Mouse (Mus musculus) brain, adult 10 weeks (tissue): ENCODE measurements around the gene Vmn2r1. TPM values are rescaled to one million over a fixed set of nuclear protein-coding genes. Genes with fewer than 3 reads are reported as not detected.

Source experiments
- polyA plus RNA-seq: library from polyadenylated mRNA; stranded (reverse); fragments of 350-450 nt; fragmentation: Illumina TruSeq; extraction: RNeasy Lipid Tissue Mini Kit (QIAGEN cat#74804); gene quantifications from one replicate; pipeline ENCODE4 v1.2.3, GENCODE M21; 2015; ENCODE audit warnings: low read depth, low replicate concordance

Gene Vmn2r1
- polyA plus RNA-seq: 0.25 TPM

DNA sequence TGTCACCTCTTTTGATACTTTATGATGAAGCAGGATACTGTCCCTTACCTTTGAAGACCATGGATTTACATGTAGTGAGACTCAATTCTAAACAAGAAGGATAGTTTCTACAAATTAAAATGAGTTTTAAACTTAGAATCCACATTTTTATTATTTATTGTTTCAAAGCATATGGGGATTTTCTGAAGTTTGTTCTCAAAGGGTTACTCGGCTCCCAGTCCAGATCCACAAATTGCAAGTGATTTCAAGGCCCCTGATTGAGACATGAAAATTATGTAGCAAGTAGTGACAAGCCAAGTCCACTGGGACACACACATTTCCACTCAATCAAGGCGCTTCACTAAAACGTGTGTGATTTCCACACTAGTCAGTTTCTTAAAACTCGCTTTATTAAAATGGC lies at the start of gene Vmn2r1:
TSS of gene Vmn2r1 (plus strand) at position 301 of the 400 bp plus-strand sequence.

DNA sequence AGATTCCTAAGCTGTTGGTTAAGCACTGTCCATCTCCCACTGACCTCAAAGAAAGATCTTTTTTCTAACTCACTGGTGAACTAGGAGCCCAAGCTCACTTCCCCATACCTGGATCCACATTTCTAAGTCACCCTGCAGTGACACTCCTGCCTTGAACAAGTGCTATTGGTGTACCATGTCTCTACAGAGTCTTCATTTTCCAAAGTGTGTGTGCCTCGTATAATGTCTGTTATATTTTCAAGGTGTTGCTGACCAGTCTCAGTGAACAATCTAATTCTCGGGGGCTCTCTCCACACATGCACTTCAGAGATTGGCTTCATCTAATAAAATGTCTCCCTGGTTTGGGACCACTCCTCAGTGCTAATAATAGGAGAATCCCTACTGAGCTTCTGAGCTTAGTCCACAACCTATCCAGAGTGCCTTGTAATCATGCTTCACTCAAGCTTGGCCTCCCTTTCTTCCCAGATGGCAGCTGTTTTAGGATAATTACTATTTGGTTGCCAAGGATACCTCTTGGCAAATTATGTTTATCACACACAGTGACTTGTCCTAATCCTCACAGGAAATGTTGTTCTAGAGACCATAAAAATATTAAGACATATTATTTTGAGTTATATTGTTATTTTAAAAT lies 60.6 kb downstream of the Vmn2r1 start, which contains the start of gene Vmn2r2:
TSS of gene Vmn2r2 (minus strand) at position 51 of the 631 bp plus-strand sequence.

Other genes with a start within 250 kb of the Vmn2r1 start
- 8.3 TPM for gene Plch1, start 182.1 kb upstream of the Vmn2r1 start, polyA plus RNA-seq
- gene E130311K13Rik, start 152.1 kb upstream of the Vmn2r1 start, polyA plus RNA-seq: 10.8 TPM
- gene Slc33a1, start 116.8 kb upstream of the Vmn2r1 start, polyA plus RNA-seq: 31.1 TPM
- gene Gmps, start 105.4 kb upstream of the Vmn2r1 start, polyA plus RNA-seq: 21.5 TPM
- not detected for gene Vmn2r2, start 60.4 kb downstream of the Vmn2r1 start, polyA plus RNA-seq
- not detected for gene Vmn2r3, start 208.2 kb downstream of the Vmn2r1 start, polyA plus RNA-seq